Mouse (Mus musculus) thymus, adult 2 months (tissue): ENCODE measurements around the gene Slc35b3.

Source experiments
- CTCF ChIP-seq: fragments of 200-500 bp; IDR thresholded peaks from 2 replicates; pipeline ENCODE4 v1.5.1; 2012; ENCODE audit warnings: mild to moderate bottlenecking, control low read depth, low read length, moderate library complexity, borderline replicate concordance; ENCODE audit not compliant: control insufficient read depth, poor library complexity, insufficient read depth; ENCODE audit errors: extremely low read depth
- POLR2A ChIP-seq: fragments of 200-500 bp; IDR thresholded peaks from 2 replicates; pipeline ENCODE4 v1.6.1; 2012; ENCODE audit warnings: mild to moderate bottlenecking, low read length, control low read depth, moderate library complexity; ENCODE audit not compliant: control insufficient read depth, poor library complexity, insufficient read depth; ENCODE audit errors: extremely low read depth

DNA sequence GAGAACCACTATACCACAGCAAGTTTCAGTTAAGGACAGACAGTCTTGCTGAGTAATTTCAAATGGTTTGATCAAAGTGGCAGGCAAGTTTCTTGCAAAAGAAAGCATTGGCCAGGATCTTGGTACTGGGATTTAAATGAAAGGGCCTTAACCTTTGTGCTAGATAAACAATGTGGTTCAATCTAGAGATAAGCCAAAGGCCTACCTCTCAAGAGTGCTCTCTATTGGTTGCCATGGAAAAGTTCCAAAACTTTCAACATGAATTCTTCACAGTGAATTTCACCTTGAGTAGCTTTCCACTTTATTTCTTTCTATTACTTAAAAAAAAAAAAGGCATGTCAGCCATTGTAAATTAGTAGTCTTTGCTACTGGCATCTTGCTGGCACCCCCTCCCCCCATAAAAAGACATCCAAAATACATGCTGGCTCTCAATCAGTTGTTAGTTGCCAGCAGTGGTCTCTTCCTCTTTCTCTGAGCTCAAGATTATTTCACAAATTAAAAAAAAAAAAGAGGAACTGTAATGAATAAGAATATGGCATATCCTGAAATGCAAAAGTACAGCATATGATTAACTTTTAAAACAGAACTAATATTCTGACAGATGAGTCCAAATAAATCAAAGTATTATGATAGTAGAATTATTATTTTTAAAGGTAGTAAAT lies 42.6 kb upstream of the Slc35b3 start:
- TF ChIP-seq POLR2A (no peak), CTCF (no peak)
